Mouse (Mus musculus): ENCODE measurements at regions not wholly inside any gene's neighbourhood (a gene's known extent, or its start where the extent isn't known, plus 50 kb on each side); places are given as distances from the start of the nearest gene placed in this dataset.

DNA sequence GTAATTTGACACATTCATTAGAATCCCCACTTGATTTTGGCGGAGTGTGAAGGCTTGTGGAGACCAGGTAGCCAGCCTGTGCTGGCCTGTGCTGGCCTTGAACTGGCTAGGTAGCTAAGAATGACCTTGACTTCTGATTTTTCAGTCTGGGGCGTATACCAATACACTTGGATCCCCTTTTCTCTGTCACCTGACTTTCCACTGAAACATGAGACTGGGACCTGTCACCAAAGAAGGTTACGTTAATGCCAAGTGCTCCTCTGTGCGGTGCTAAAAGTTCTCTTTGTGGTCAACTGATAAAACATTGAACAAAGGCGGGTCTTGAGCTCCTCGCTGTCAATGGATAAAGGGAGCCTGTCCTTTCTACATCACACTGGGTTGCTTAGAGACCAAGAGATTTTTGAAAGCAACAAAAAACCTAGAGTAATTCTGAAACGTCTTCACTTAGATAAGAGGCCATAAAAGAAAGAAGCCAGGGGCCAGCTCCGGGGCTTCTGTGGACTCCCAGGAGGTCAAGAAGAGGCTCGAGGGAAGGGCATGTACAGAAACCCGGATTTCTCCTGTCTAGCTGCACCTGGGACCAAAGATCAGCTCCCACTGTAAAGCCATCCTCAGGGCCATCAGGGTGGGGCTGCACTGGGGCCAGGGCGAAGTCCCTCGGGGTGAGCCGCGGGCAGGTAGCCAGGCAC is 109.0 kb upstream of the Egln3 start:
- Histone ChIP-seq H3K36me3 (ENCODE audit: control insufficient read depth, insufficient read depth) (no peaks in the 10 kb centered on the region), H3K27me3 (ENCODE audit: control insufficient read depth, insufficient read depth, insufficient read length) (no peaks in the 10 kb centered on the region), H3ac (ENCODE audit: control insufficient read depth, insufficient read length, low read depth) (no peak overlapping the region), H3K4me3 (ENCODE audit: insufficient read depth, poor library complexity, severe bottlenecking) (no peak overlapping the region), H3K79me3 (ENCODE audit: low read depth) (no peaks in the 10 kb centered on the region), H3K79me2 (ENCODE audit: control insufficient read depth, insufficient read depth) (no peaks in the 10 kb centered on the region)
- TF ChIP-seq MYOG (IDR thresholded peaks at IDR 0.05; ENCODE audit: control insufficient read depth, extremely low read depth, insufficient read length) (no peak), CTCF (IDR thresholded peaks at IDR 0.05; ENCODE audit: control insufficient read depth, insufficient read depth, insufficient read length) (no peak), USF1 (IDR thresholded peaks at IDR 0.05; ENCODE audit: low read depth) (no peak), CEBPB (IDR thresholded peaks at IDR 0.05; ENCODE audit: low read depth) (no peak), MYOD1 (IDR thresholded peaks at IDR 0.05; ENCODE audit: control insufficient read depth, insufficient read length, low read depth) (no peak), FOSL1 (IDR thresholded peaks at IDR 0.05; ENCODE audit: insufficient read depth, low read length, poor library complexity, severe bottlenecking) (no peak), MAX (IDR thresholded peaks at IDR 0.05) (no peak)

DNA sequence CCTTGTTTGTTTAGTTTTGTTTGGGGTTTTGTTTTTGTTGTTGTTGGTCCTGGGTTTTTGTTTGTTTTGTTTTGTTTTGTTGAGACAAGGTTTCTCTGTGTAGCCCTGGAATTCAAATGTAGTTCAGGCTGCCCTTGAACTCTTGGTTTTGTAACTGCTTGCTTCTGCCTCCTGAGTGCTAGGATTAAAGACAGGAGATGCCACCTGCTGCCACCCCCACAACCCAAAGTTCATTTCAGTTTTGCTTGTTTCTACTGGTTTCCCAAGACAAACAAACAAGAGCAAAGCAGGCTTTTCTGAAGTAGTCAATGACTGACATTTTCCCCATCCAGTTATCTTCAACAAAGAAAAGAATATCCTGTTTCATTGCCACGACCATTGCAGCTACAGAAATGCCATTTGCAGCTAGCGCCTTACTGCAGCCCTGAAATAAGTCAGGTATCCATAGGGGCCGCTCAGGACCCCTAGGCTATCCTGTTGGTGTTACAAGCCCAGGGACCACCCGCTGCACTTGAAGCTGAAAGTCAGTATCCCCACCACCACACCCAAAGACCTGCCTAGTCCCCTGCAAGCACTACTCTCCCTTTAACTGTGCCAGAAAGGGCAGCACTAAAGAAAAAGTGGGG is 108.3 kb upstream of the Egln3 start:
- Histone ChIP-seq H3K79me2 (ENCODE audit: control insufficient read depth, insufficient read depth) (no peaks in the 10 kb centered on the region), H3K36me3 (ENCODE audit: control insufficient read depth, insufficient read depth) (no peaks in the 10 kb centered on the region), H3K27me3 (ENCODE audit: control insufficient read depth, insufficient read depth, insufficient read length) (no peaks in the 10 kb centered on the region), H3ac (ENCODE audit: control insufficient read depth, insufficient read length, low read depth) (no peak overlapping the region), H3K4me3 (ENCODE audit: insufficient read depth, poor library complexity, severe bottlenecking) (no peak overlapping the region), H3K79me3 (ENCODE audit: low read depth) (no peaks in the 10 kb centered on the region)
- no peak for TF ChIP-seq CEBPB (IDR thresholded peaks at IDR 0.05; ENCODE audit: low read depth)
- no peak for TF ChIP-seq FOSL1 (IDR thresholded peaks at IDR 0.05; ENCODE audit: insufficient read depth, low read length, poor library complexity, severe bottlenecking)
- no peak for TF ChIP-seq MYOG (IDR thresholded peaks at IDR 0.05; ENCODE audit: control insufficient read depth, extremely low read depth, insufficient read length)
- no peak for TF ChIP-seq MAX (IDR thresholded peaks at IDR 0.05)
- TF ChIP-seq USF1 (IDR thresholded peaks at IDR 0.05; ENCODE audit: low read depth): no peak
- TF ChIP-seq CTCF (IDR thresholded peaks at IDR 0.05; ENCODE audit: control insufficient read depth, insufficient read depth, insufficient read length): no peak
- TF ChIP-seq MYOD1 (IDR thresholded peaks at IDR 0.05; ENCODE audit: control insufficient read depth, insufficient read length, low read depth): no peak

DNA sequence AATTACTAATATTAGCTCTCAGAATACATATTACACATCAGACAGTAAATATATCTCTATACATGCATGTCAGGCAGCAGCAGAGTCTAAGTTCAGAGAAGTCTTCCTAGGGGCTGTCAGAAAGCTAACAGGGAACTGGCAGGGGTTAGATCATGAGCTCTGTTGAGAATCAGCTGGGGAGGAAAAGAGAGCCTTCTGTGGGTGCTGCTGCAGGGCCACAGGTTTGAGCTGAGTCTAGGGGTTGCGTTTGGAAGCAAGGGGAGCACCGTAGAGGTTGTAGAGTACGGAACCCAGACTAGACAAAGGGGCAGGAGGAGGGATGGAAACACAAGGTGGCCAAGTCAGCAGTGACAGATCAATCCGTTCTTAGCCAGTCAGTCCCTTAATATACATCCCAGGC is 106.2 kb upstream of the Egln3 start:
- Histone ChIP-seq H3K79me2 (ENCODE audit: control insufficient read depth, insufficient read depth) (no peaks in the 10 kb centered on the region), H3ac (ENCODE audit: control insufficient read depth, insufficient read length, low read depth) (no peak overlapping the region), H3K4me3 (ENCODE audit: insufficient read depth, poor library complexity, severe bottlenecking) (no peak overlapping the region)

GRCm38 (mm10) chr12:54309219-54309618 is 105.6 kb upstream of the Egln3 start:
- H3ac ChIP-seq (ENCODE audit: control insufficient read depth, insufficient read length, low read depth): no peak overlapping the region
- no peaks in the 10 kb centered on the region for H3K79me2 ChIP-seq (ENCODE audit: control insufficient read depth, insufficient read depth)
- no peaks in the 10 kb centered on the region for H3K27me3 ChIP-seq (ENCODE audit: control insufficient read depth, insufficient read depth, insufficient read length)
- no peaks in the 10 kb centered on the region for H3K79me3 ChIP-seq (ENCODE audit: low read depth)
- no peak for TF ChIP-seq CEBPB (IDR thresholded peaks at IDR 0.05; ENCODE audit: low read depth)
- no peak for TF ChIP-seq MYOD1 (IDR thresholded peaks at IDR 0.05; ENCODE audit: control insufficient read depth, insufficient read length, low read depth)
- no peak for TF ChIP-seq MYOG (IDR thresholded peaks at IDR 0.05; ENCODE audit: control insufficient read depth, extremely low read depth, insufficient read length)
- TF ChIP-seq USF1 (IDR thresholded peaks at IDR 0.05; ENCODE audit: low read depth): no peak
- TF ChIP-seq CTCF (IDR thresholded peaks at IDR 0.05; ENCODE audit: control insufficient read depth, insufficient read depth, insufficient read length): no peak
- TF ChIP-seq FOSL1 (IDR thresholded peaks at IDR 0.05; ENCODE audit: insufficient read depth, low read length, poor library complexity, severe bottlenecking): no peak
- TF ChIP-seq MAX (IDR thresholded peaks at IDR 0.05): no peak
- no peak overlapping the region for H3K4me3 ChIP-seq (ENCODE audit: insufficient read depth, poor library complexity, severe bottlenecking)
- H3K36me3 ChIP-seq (ENCODE audit: control insufficient read depth, insufficient read depth): no peaks in the 10 kb centered on the region

More for the DNA sequence above, 106.2 kb upstream of the Egln3 start:
- no peak for TF ChIP-seq FOSL1 (IDR thresholded peaks at IDR 0.05; ENCODE audit: insufficient read depth, low read length, poor library complexity, severe bottlenecking)
- TF ChIP-seq USF1 (IDR thresholded peaks at IDR 0.05; ENCODE audit: low read depth): no peak
- TF ChIP-seq CEBPB (IDR thresholded peaks at IDR 0.05; ENCODE audit: low read depth): no peak
- no peak for TF ChIP-seq MYOG (IDR thresholded peaks at IDR 0.05; ENCODE audit: control insufficient read depth, extremely low read depth, insufficient read length)
- no peak for TF ChIP-seq MAX (IDR thresholded peaks at IDR 0.05)
- TF ChIP-seq MYOD1 (IDR thresholded peaks at IDR 0.05; ENCODE audit: control insufficient read depth, insufficient read length, low read depth): no peak
- no peak for TF ChIP-seq CTCF (IDR thresholded peaks at IDR 0.05; ENCODE audit: control insufficient read depth, insufficient read depth, insufficient read length)
- H3K79me3 ChIP-seq (ENCODE audit: low read depth): no peaks in the 10 kb centered on the region
- H3K27me3 ChIP-seq (ENCODE audit: control insufficient read depth, insufficient read depth, insufficient read length): no peaks in the 10 kb centered on the region
- H3K36me3 ChIP-seq (ENCODE audit: control insufficient read depth, insufficient read depth): no peaks in the 10 kb centered on the region

GRCm38 (mm10) chr12:54305135-54305630 is 101.5 kb upstream of the Egln3 start:
- Histone ChIP-seq H3ac (ENCODE audit: control insufficient read depth, insufficient read length, low read depth) (no peak overlapping the region), H3K4me3 (ENCODE audit: insufficient read depth, poor library complexity, severe bottlenecking) (no peak overlapping the region)

More at GRCm38 (mm10) chr12:54305135-54305630, 101.5 kb upstream of the Egln3 start:
- Histone ChIP-seq H3K36me3 (ENCODE audit: control insufficient read depth, insufficient read depth) (no peaks in the 10 kb centered on the region), H3K27me3 (ENCODE audit: control insufficient read depth, insufficient read depth, insufficient read length) (no peaks in the 10 kb centered on the region), H3K79me2 (ENCODE audit: control insufficient read depth, insufficient read depth) (no peaks in the 10 kb centered on the region), H3K79me3 (ENCODE audit: low read depth) (no peaks in the 10 kb centered on the region)
- TF ChIP-seq USF1 (IDR thresholded peaks at IDR 0.05; ENCODE audit: low read depth) (no peak), MYOG (IDR thresholded peaks at IDR 0.05; ENCODE audit: control insufficient read depth, extremely low read depth, insufficient read length) (no peak), MYOD1 (IDR thresholded peaks at IDR 0.05; ENCODE audit: control insufficient read depth, insufficient read length, low read depth) (no peak), FOSL1 (IDR thresholded peaks at IDR 0.05; ENCODE audit: insufficient read depth, low read length, poor library complexity, severe bottlenecking) (no peak), MAX (IDR thresholded peaks at IDR 0.05) (no peak), CTCF (IDR thresholded peaks at IDR 0.05; ENCODE audit: control insufficient read depth, insufficient read depth, insufficient read length) (no peak)
